ENCODE assay signal across 28 mouse cellular contexts in the genomic region with DNA sequence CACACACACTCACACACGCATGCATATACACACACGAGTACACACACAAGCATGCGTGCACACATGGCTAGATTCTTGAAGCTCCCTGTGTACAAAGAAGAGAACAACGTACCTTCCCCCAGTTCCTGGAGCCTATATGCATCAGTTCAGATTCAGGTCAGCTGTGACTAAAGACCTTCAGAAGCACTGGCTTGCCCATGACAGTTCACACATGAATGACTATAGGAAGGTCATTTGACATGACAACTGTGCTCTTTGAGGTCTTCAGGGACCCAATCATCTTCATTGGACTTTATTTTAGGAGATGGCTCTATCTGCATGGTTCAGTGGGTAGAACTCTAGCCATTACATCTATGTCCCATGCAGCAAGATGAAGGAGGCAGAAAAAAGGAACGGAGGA. TPM values are rescaled to one million over a fixed set of nuclear protein-coding genes. Genes with fewer than 3 reads are reported as not detected.
DNase-seq lines count a peak whose midpoint lies in the region; ATAC-seq and TF ChIP-seq lines count a peak whose summit lies in the region.
"Had no signal": no experiment of that assay in that cellular context is flagged by ENCODE, and none has a peak within 500 bp of the region (broad histone marks: within the 10 kb centered on the region; RNA-seq: fewer than 3 reads in every experiment).

No protein-coding gene starts in this region.

- WGBS in heart, embryonic 12.5 days, result 88% methylated on average over 5 of the region's 5 CpGs
- 62% methylated on average over 5 of the region's 5 CpGs for WGBS in liver, embryonic 16.5 days (ENCODE audit: insufficient replicate concordance)
- 75% methylated on average over 5 of the region's 5 CpGs for WGBS in liver, postnatal 0 days (ENCODE audit: insufficient replicate concordance)

- H3K36me3 ChIP-seq in heart, embryonic 12.5 days, result no peaks in the 10 kb centered on the region
- H3K36me3 ChIP-seq in liver, embryonic 16.5 days (ENCODE audit: control insufficient read depth, insufficient read depth), result no peaks in the 10 kb centered on the region
- H3K36me3 ChIP-seq in liver, postnatal 0 days (replicated peaks; ENCODE audit: insufficient read depth, low read length), result no peaks in the 10 kb centered on the region
- H3K36me3 ChIP-seq: embryonic facial prominence, embryonic 15.5 days; forebrain, embryonic 12.5 days; heart, embryonic 10.5 days; limb, embryonic 12.5 days; lung, embryonic 15.5 days; midbrain, embryonic 12.5 days had no signal

- TF ChIP-seq EP300 in liver, postnatal 0 days (IDR thresholded peaks at IDR 0.05; ENCODE audit: low read depth), result no peak

- TF ChIP-seq CTCF in liver, postnatal 0 days (IDR thresholded peaks at IDR 0.05; ENCODE audit: low read depth), result no peak

- no peak for ATAC-seq in heart, embryonic 12.5 days (ENCODE audit: insufficient number of reproducible peaks, low FRiP score)
- ATAC-seq in liver, embryonic 16.5 days (ENCODE audit: low read depth), result no peak
- ATAC-seq in liver, postnatal 0 days, result no peak
- ATAC-seq: activated CD4-positive, CD25-positive, alpha-beta regulatory T cell, adult 4 months; inflammation-experienced regulatory T-cells, adult 6 months had no signal

- peak; percentile 61 for DNase-seq in heart, adult 11 months
- no peak for DNase-seq in liver, postnatal 0 days
- DNase-seq in retina, adult 2 months (ENCODE audit: low read depth, low spot score), result peak; percentile 26
- no peak for DNase-seq in adrenal gland, postnatal 36 days
- DNase-seq in kidney, postnatal 36 days, result no peak
- DNase-seq: adrenal gland, adult 8-10 months; cerebellum, adult 8-10 months; gastrocnemius, postnatal 10 days; heart, postnatal 4 days; kidney, adult 11 months; kidney, postnatal 14 days; lung, postnatal 36 days; right cerebral cortex, postnatal 4 days; thymus, adult 2 months; thymus, postnatal 36 days had no signal

- H3K27me3 ChIP-seq in heart, embryonic 12.5 days (replicated peaks), result no peaks in the 10 kb centered on the region
- H3K27me3 ChIP-seq in liver, embryonic 16.5 days (ENCODE audit: control insufficient read depth, insufficient read depth, low read depth, low read length), result no peaks in the 10 kb centered on the region
- no peaks in the 10 kb centered on the region for H3K27me3 ChIP-seq in liver, postnatal 0 days (ENCODE audit: insufficient read depth, low read length)
- H3K27me3 ChIP-seq: embryonic facial prominence, embryonic 15.5 days; forebrain, embryonic 12.5 days; limb, embryonic 12.5 days; lung, embryonic 15.5 days; midbrain, embryonic 12.5 days had no signal

- no peak overlapping the region for H3K9ac ChIP-seq in heart, embryonic 12.5 days
- H3K9ac ChIP-seq in liver, embryonic 16.5 days (ENCODE audit: low read depth, low read length), result no peak overlapping the region
- H3K9ac ChIP-seq in liver, postnatal 0 days (replicated peaks), result no peak overlapping the region
- H3K9ac ChIP-seq: embryonic facial prominence, embryonic 15.5 days; forebrain, embryonic 12.5 days; hindbrain, embryonic 14.5 days; limb, embryonic 12.5 days; lung, embryonic 15.5 days; midbrain, embryonic 12.5 days had no signal

- H3K4me1 ChIP-seq in heart, embryonic 12.5 days (replicated peaks), result no peaks in the 10 kb centered on the region
- H3K4me1 ChIP-seq in liver, embryonic 16.5 days (ENCODE audit: control insufficient read depth, low read depth, low read length), result no peaks in the 10 kb centered on the region; the same call in 1 of the 2 replicates
- no peaks in the 10 kb centered on the region for H3K4me1 ChIP-seq in liver, postnatal 0 days (ENCODE audit: insufficient read depth)
- H3K4me1 ChIP-seq: embryonic facial prominence, embryonic 15.5 days; forebrain, embryonic 12.5 days; heart, embryonic 10.5 days; limb, embryonic 12.5 days; lung, embryonic 15.5 days; midbrain, embryonic 12.5 days had no signal

- no peak overlapping the region for H3K27ac ChIP-seq in heart, embryonic 12.5 days (ENCODE audit: poor library complexity, severe bottlenecking)
- peak overlapping the region; percentile 30; the same call in 1 of the 2 replicates for H3K27ac ChIP-seq in liver, embryonic 16.5 days (ENCODE audit: low read length)
- H3K27ac ChIP-seq in liver, postnatal 0 days (ENCODE audit: low read depth), result no peak overlapping the region
- H3K27ac ChIP-seq: embryonic facial prominence, embryonic 15.5 days; forebrain, embryonic 12.5 days; heart, embryonic 10.5 days; hindbrain, embryonic 14.5 days; limb, embryonic 12.5 days; lung, embryonic 15.5 days; midbrain, embryonic 12.5 days; stomach, postnatal 0 days had no signal

- no peak overlapping the region for H3K4me3 ChIP-seq in heart, embryonic 12.5 days
- no peak overlapping the region for H3K4me3 ChIP-seq in liver, embryonic 16.5 days (ENCODE audit: low read depth, low read length)
- no peak overlapping the region for H3K4me3 ChIP-seq in liver, postnatal 0 days (ENCODE audit: low read depth, low read length)
- H3K4me3 ChIP-seq: embryonic facial prominence, embryonic 15.5 days; forebrain, embryonic 12.5 days; heart, embryonic 10.5 days; limb, embryonic 12.5 days; lung, embryonic 15.5 days; midbrain, embryonic 12.5 days had no signal

- no peak overlapping the region for H3K4me2 ChIP-seq in heart, embryonic 12.5 days
- H3K4me2 ChIP-seq in liver, embryonic 16.5 days (ENCODE audit: low read depth, low read length), result no peak overlapping the region
- no peak overlapping the region for H3K4me2 ChIP-seq in liver, postnatal 0 days (ENCODE audit: low read depth, low read length)
- H3K4me2 ChIP-seq: embryonic facial prominence, embryonic 15.5 days; forebrain, embryonic 12.5 days; hindbrain, embryonic 14.5 days; limb, embryonic 12.5 days; lung, embryonic 15.5 days; midbrain, embryonic 12.5 days had no signal

- peaks cover 5% of the 10 kb centered on the region; the same call in 1 of the 2 replicates for H3K9me3 ChIP-seq in heart, embryonic 12.5 days (replicated peaks)
- no peaks in the 10 kb centered on the region for H3K9me3 ChIP-seq in liver, embryonic 16.5 days (replicated peaks; ENCODE audit: control insufficient read depth, low read length)
- H3K9me3 ChIP-seq in liver, postnatal 0 days (ENCODE audit: low read length), result no peaks in the 10 kb centered on the region
- H3K9me3 ChIP-seq: embryonic facial prominence, embryonic 15.5 days; forebrain, embryonic 12.5 days; heart, embryonic 10.5 days; limb, embryonic 12.5 days; lung, embryonic 15.5 days; midbrain, embryonic 12.5 days had no signal

RNA-seq across cellular contexts. Expression of gene Ehhadh, which starts 44.7 kb away (rescaled TPM):
- polyA plus RNA-seq in heart, embryonic 12.5 days (2016; fragmentation: Nextera tagmentation; extraction: Ambion mirVana), result 3.0 and 3.4 TPM in 2 replicates
- polyA plus RNA-seq in liver, embryonic 16.5 days (2015; fragmentation: Nextera tagmentation; extraction: Ambion mirVana), result 12.5 and 14.6 TPM in 2 replicates
- 176 and 215 TPM in 2 replicates for polyA plus RNA-seq in liver, postnatal 0 days (2015; fragmentation: Nextera tagmentation; extraction: Ambion mirVana)
- 10 to 100 TPM; 35.8 to 59.4 TPM for total RNA-seq in adrenal gland, postnatal 36 days (2021)

RNA-seq across cellular contexts. Expression of gene 2510009E07Rik, which starts 48.4 kb away (rescaled TPM):
- polyA plus RNA-seq in heart, embryonic 12.5 days (2016; fragmentation: Nextera tagmentation; extraction: Ambion mirVana), result 26.7 and 26.8 TPM in 2 replicates
- polyA plus RNA-seq in liver, embryonic 16.5 days (2015; fragmentation: Nextera tagmentation; extraction: Ambion mirVana), result 2.8 and 3.2 TPM in 2 replicates
- 3.5 and 3.7 TPM in 2 replicates for polyA plus RNA-seq in liver, postnatal 0 days (2015; fragmentation: Nextera tagmentation; extraction: Ambion mirVana)
- 10 to 100 TPM; 18.0 to 19.5 TPM for total RNA-seq in adrenal gland, postnatal 36 days (2021)

RNA-seq across cellular contexts. Expression of gene Map3k13, which starts 51.2 kb away (rescaled TPM):
- polyA plus RNA-seq in heart, embryonic 12.5 days (2016; fragmentation: Nextera tagmentation; extraction: Ambion mirVana), result 0.84 and 0.91 TPM in 2 replicates
- polyA plus RNA-seq in liver, embryonic 16.5 days (2015; fragmentation: Nextera tagmentation; extraction: Ambion mirVana), result 0.68 and 0.72 TPM in 2 replicates
- polyA plus RNA-seq in liver, postnatal 0 days (2015; fragmentation: Nextera tagmentation; extraction: Ambion mirVana), result 0.97 and 1.2 TPM in 2 replicates
- total RNA-seq in adrenal gland, postnatal 36 days (2021), result 1 to 10 TPM in 1 of 2 experiments, under 1 TPM in 1; 0.82 to 1.1 TPM
- total RNA-seq: monocyte, adult 5-6 weeks had no signal

Comparison
In these comparisons a context has a peak if more than half of its experiments do, and no peak if none do; other contexts are left out.
1. RNA of gene Ehhadh, which starts 44.7 kb away (polyA plus RNA-seq): 176 to 215 TPM in liver, postnatal 0 days; 12.5 to 14.6 TPM in liver, embryonic 16.5 days and 3.0 to 3.4 TPM in heart, embryonic 12.5 days; every median in the first group is over 10 times any median in the second.
2. DNase-seq: peak in heart, adult 11 months (single experiment) and retina, adult 2 months (single experiment); none in liver, postnatal 0 days (single experiment), adrenal gland, postnatal 36 days (0 of 2) and kidney, postnatal 36 days (0 of 2).